Mouse (Mus musculus): ENCODE results near the gene Crocc.

- TF ChIP-seq POLR2A (IDR thresholded peaks at IDR 0.05; ENCODE audit: low read depth, low read length), result no peak
- no peak for TF ChIP-seq CTCF (IDR thresholded peaks at IDR 0.05; ENCODE audit: extremely low read depth, insufficient read length, insufficient replicate concordance, low read depth, low read length)
These were observed 36.4 kb upstream of the Crocc start for GRCm38 (mm10) chr4:141096710-141097109.
